Mouse (Mus musculus) limb, embryonic 10.5 days (tissue): ENCODE measurements at regions not wholly inside any gene's neighbourhood (a gene's known extent, or its start where the extent isn't known, plus 50 kb on each side); places are given as distances from the start of the nearest gene placed in this dataset.
A peak's percentile ranks its signal among the peaks of the same experiment; 100 is the strongest.

Experiments used
- DNase-seq: peaks from one replicate; pipeline ENCODE4 v3.0.0-alpha.2; 2017; ENCODE audit warnings: low spot score
- H3K27ac ChIP-seq: fragments of 300-500 bp; sonication (generic); 2 replicates; pipeline ENCODE4 v1.5.1; 2016; ENCODE audit warnings: mild to moderate bottlenecking
- H3K27me3 ChIP-seq: fragments of 300-500 bp; sonication (generic); 2 replicates; pipeline ENCODE4 v1.6.1; 2016; ENCODE audit warnings: low read depth, mild to moderate bottlenecking; ENCODE audit not compliant: poor library complexity, severe bottlenecking
- H3K36me3 ChIP-seq: fragments of 300-500 bp; sonication (generic); 2 replicates; pipeline ENCODE4 v1.6.1; 2016; ENCODE audit warnings: mild to moderate bottlenecking, moderate library complexity
- H3K4me1 ChIP-seq: fragments of 300-500 bp; sonication (generic); 2 replicates; pipeline ENCODE4 v1.6.1; 2016
- H3K4me3 ChIP-seq: fragments of 300-500 bp; sonication (generic); 2 replicates; pipeline ENCODE4 v1.5.1; 2016; ENCODE audit warnings: mild to moderate bottlenecking, moderate library complexity
- H3K9me3 ChIP-seq: fragments of 300-500 bp; sonication (generic); replicated peaks from 2 replicates; pipeline ENCODE4 v1.6.1; 2016; ENCODE audit warnings: mild to moderate bottlenecking
- WGBS: fragments of 180-500 bp; shearing (Covaris S2); methylation state at CpG from one replicate; pipeline ENCODE4 v1.1.7; 2016; 5-methylcytosine and 5-hydroxymethylcytosine counted together

DNA sequence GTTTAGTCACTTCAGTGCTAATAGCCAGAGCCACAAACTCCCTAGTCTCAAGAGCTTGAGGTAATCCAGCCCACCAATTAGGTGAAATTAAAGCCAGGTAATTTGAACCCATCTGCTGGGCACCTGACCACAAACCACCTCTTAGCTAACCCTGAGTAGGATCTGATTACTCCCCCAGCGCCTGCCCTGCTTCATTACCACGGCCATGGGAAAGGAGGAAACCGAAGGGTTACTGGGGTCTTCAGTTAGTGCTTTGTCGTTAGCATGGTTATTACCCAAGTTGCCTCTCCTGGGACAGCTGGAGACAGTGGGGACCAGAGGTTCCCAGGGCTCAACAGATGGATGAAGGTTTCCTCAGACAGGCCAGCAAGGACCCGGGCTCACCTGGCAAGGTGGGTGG, 337.3 kb upstream of the 3110018I06Rik start:
- Histone ChIP-seq H3K4me1 (peaks cover 9% of the 10 kb centered on the region; the same call in 1 of the 2 replicates), H3K9me3 (no peaks in the 10 kb centered on the region), H3K4me3 (no peak overlapping the region), H3K27me3 (no peaks in the 10 kb centered on the region), H3K27ac (no peak overlapping the region), H3K36me3 (no peaks in the 10 kb centered on the region)
- DNase-seq: no peak
- WGBS: 46% methylated on average over 5 of the region's 5 CpGs

DNA sequence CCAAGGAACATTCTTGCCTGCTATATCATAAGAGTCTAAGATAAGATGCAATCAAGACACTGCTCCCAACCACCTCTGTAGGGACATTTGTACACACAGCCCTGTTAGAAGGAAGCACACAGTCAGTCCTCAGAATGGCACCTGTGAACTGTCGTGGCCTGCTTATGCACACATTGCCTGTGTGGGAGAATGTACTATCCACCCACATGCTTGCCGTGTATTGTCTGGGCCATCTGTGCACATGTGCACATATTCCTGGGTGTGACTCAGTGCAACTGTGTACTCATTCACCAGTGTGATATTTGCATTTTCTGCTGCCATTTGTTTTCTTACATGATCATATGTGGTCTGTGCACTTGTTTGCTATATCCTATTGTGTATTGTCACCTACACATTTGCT, 333.8 kb upstream of the 3110018I06Rik start:
- peaks cover 24% of the 10 kb centered on the region for H3K27me3 ChIP-seq
- no peaks in the 10 kb centered on the region for H3K9me3 ChIP-seq
- H3K4me3 ChIP-seq: no peak overlapping the region
- 94% methylated on average over 2 of the region's 2 CpGs for WGBS
- H3K27ac ChIP-seq: no peak overlapping the region
- peaks cover 10% of the 10 kb centered on the region for H3K4me1 ChIP-seq
- DNase-seq: no peak
- H3K36me3 ChIP-seq: no peaks in the 10 kb centered on the region

DNA sequence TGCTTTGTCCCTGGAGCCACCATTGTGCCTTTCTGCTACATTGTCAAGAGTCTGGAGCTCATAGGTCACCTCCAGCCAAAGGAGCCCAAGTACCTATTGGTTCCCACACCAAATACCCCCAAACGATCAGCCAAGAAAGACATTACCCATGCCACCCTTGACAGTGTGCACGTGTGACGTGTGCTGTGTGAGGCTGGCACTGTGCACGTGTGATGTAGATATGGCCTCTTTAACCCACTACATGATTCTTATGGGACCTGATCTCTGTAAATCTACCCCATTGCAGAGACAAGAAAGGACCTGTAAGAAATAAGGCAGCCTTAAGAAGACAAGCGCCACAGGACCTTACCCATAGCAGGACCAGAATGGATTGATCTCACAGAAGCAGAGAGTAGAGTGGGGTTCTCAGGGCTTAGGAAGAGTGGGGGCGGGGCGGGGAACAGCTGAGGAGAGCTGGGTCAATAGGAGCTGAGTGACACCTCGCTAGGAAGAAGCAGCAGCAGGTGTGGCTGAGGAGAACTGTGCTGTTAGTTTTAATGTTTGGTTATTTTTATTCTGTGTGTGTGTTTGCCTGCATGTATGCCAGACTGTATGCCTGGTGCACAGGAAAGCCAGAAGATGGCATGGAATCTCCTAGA, 331.5 kb upstream of the 3110018I06Rik start:
- Histone ChIP-seq H3K27ac (no peak overlapping the region), H3K27me3 (peaks cover 43% of the 10 kb centered on the region), H3K4me1 (peaks cover 14% of the 10 kb centered on the region), H3K36me3 (no peaks in the 10 kb centered on the region), H3K4me3 (no peak overlapping the region), H3K9me3 (no peaks in the 10 kb centered on the region)
- DNase-seq: no peak
- 77% methylated on average over 8 of the region's 8 CpGs for WGBS

DNA sequence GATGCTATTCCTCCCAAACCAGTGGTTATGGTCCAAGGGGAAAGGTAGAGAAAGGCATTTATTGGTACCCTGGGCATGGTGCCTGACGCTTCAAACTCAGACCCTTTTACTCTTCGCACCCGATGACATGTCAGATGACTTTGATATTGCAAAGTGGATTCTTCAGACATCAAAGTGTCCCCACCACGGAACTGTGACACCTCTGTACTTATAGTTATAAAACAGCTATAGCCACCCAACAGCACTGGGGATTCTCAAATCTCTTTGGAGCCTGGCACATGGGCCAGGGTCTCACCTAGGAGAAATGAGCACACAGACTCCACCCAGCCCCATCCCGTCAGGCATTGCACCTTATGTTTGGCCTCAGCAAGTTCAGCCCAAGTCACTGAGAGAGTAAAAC, 329.3 kb upstream of the 3110018I06Rik start:
- H3K9me3 ChIP-seq: no peaks in the 10 kb centered on the region
- H3K4me3 ChIP-seq: no peak overlapping the region
- DNase-seq: no peak
- peaks cover 14% of the 10 kb centered on the region for H3K4me1 ChIP-seq
- no peaks in the 10 kb centered on the region for H3K36me3 ChIP-seq
- peaks cover 43% of the 10 kb centered on the region for H3K27me3 ChIP-seq
- WGBS: 50% methylated on average over 5 of the region's 5 CpGs
- no peak overlapping the region for H3K27ac ChIP-seq

DNA sequence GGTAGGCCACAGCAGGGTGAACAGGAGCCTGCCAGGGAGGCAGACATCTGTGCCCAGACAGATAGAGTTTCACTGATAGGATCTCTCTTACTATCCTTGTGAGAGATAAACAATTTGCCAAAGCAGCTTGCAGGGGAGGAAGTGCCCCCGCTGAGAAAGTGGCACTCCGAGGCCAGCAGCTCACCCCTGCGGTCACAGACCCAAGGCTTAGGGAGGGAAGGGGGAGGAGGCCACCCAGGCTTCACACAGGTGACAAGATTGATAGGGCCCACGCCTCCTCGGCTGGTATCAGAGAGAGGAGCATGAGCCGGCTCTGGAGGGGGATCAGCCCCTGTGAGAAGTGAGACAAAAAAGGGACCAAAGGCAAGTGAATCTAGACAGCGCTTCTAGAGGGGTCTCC, 328.3 kb upstream of the 3110018I06Rik start:
- Histone ChIP-seq H3K27ac (peak overlapping the region; percentile 10; the same call in 1 of the 2 replicates), H3K36me3 (no peaks in the 10 kb centered on the region), H3K4me3 (no peak overlapping the region), H3K4me1 (peaks cover 14% of the 10 kb centered on the region), H3K9me3 (no peaks in the 10 kb centered on the region), H3K27me3 (peaks cover 46% of the 10 kb centered on the region)
- WGBS: under 1% methylated on average over 7 of the region's 7 CpGs
- no peak for DNase-seq

DNA sequence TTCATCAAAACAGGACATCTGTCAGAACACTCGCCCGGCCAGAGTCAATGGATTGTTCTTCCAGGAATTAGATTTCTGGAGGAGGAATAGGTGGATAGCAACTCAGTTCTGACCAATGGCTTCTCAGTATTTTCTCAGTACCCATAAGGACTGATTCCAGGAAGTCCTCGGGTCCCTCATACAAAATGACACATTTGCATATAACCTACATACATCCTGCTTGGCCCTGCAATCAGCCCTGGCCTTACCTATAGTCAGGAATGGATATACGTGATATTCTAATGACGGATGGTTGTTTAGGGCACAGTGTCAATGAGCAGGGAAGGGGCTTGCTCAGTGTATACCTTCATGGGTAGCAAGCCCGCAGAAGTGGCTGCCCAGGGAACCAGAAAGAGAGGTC, 327.8 kb upstream of the 3110018I06Rik start:
- no peaks in the 10 kb centered on the region for H3K9me3 ChIP-seq
- no peaks in the 10 kb centered on the region for H3K36me3 ChIP-seq
- H3K4me3 ChIP-seq: no peak overlapping the region
- H3K27ac ChIP-seq: no peak overlapping the region
- 33% methylated on average over 6 of the region's 6 CpGs for WGBS
- peaks cover 14% of the 10 kb centered on the region for H3K4me1 ChIP-seq
- peaks cover 51% of the 10 kb centered on the region for H3K27me3 ChIP-seq
- no peak for DNase-seq

DNA sequence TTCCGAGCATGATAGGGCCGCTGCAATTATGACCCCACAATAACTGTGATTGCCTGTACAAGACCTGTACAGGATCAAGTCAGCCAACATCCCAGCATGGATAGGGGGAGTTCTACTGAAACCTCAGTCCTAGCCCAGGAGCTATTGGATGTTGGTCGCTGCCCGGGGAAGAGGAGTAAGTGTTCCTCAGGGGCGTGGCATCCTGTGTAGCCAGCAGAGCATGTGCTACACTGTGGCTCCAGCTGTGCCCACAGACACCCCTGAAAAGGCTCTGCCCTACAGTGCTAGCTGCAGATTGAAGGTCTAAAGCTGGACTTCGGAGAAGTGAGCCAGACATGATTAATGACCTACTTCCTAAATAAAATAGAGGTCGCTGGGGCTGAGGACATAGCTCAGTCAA, 317.5 kb upstream of the 3110018I06Rik start:
- no peaks in the 10 kb centered on the region for H3K36me3 ChIP-seq
- no peak for DNase-seq
- WGBS: 70% methylated on average over 7 of the region's 7 CpGs
- peaks cover 4% of the 10 kb centered on the region for H3K4me1 ChIP-seq
- H3K9me3 ChIP-seq: no peaks in the 10 kb centered on the region
- no peak overlapping the region for H3K27ac ChIP-seq
- H3K27me3 ChIP-seq: no peaks in the 10 kb centered on the region
- H3K4me3 ChIP-seq: no peak overlapping the region

DNA sequence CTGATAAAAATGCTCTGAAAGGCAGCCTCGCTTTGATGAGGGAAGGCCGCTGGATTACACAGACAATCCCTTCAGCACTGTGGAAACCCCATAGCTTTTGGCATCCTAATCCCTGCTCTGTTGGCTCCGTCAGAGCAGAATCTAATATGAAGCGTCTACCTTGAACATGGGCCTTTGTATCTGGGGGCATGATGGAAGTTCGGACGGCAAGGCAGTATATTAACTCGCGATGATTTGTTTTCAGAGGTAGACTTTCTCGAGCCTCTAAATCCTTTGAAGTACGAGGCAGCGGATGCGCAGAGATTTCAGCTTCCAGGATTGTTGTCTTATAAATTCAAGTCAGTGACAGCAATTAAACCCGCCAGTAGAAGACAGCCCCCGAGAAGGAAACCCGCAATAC, 316.8 kb upstream of the 3110018I06Rik start:
- H3K4me1 ChIP-seq: peaks cover 4% of the 10 kb centered on the region
- no peak overlapping the region for H3K4me3 ChIP-seq
- DNase-seq: no peak
- 85% methylated on average over 15 of the region's 15 CpGs for WGBS
- H3K9me3 ChIP-seq: no peaks in the 10 kb centered on the region
- no peak overlapping the region for H3K27ac ChIP-seq
- H3K27me3 ChIP-seq: no peaks in the 10 kb centered on the region
- H3K36me3 ChIP-seq: no peaks in the 10 kb centered on the region

DNA sequence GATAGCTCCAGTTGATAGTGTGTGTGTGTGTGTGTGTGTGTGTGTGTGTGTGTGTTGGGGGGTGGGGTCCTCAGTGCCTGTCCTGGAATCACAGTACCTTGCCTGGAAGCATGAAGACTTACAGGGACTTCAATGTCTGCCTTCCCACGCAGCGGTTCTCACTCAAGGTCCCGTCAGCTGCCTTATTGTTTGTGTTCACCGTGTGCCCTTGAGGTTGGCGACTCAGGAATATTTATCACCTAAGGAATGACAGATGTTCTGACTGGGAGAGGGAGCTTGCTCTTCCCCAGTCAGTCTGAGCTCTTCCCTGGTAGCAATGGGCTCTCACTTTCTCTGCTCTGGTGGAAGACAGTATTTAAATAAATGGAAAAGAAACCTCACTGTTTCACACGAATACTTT, 309.8 kb upstream of the 3110018I06Rik start:
- Histone ChIP-seq H3K36me3 (no peaks in the 10 kb centered on the region), H3K27me3 (0 out of 2 replicates have a peak, but pooled peaks cover 3% of the 10 kb centered on the region), H3K9me3 (no peaks in the 10 kb centered on the region), H3K27ac (no peak overlapping the region), H3K4me3 (no peak overlapping the region), H3K4me1 (peaks cover 5% of the 10 kb centered on the region; the same call in 1 of the 2 replicates)
- no peak for DNase-seq
- 73% methylated on average over 6 of the region's 6 CpGs for WGBS

DNA sequence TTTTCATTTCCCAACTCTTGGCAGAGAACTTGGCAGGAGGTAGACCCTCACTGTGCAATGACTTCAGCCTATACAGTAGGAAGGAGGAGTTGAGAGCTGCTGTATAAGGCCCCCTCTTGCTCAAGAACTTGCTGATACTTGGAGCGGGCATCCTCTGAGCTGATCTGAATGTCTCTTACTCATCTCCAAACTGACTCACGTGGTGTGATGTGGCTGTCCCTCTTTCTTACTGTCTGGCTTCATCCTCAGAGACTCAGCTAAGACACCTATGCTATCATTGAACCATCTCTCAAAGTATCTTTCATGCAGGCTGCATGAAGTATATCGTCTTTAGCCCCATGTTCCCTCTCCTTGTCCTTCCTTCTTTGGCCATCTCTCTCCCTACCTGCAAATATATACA, 307.9 kb upstream of the 3110018I06Rik start:
- Histone ChIP-seq H3K36me3 (no peaks in the 10 kb centered on the region), H3K27ac (no peak overlapping the region), H3K4me1 (peaks cover 7% of the 10 kb centered on the region; the same call in 1 of the 2 replicates), H3K4me3 (no peak overlapping the region), H3K9me3 (no peaks in the 10 kb centered on the region), H3K27me3 (peaks cover 9% of the 10 kb centered on the region; the same call in 1 of the 2 replicates)
- DNase-seq: no peak
- 86% methylated on average over 3 of the region's 3 CpGs for WGBS

DNA sequence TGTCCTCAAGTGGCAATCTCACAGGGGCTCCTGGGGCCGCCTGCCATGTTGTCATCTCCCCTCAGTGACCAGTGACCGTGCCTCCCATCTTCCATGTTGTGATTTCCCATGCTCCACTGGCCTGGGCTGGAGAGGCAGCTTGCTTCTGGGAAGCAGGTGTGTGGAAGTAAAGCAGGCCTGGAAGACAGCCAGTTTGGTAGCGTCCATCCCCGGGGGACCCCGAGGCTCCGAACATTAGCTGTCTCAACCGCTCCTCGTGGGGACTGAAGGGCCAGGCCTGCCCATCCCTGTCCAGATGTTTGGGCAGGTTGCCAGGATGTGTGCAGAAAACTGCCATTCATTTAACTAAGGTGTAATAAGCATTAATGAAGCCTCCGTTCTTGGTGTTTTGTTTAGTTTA, 307.1 kb upstream of the 3110018I06Rik start:
- Histone ChIP-seq H3K4me1 (peaks cover 7% of the 10 kb centered on the region; the same call in 1 of the 2 replicates), H3K36me3 (no peaks in the 10 kb centered on the region), H3K9me3 (no peaks in the 10 kb centered on the region), H3K27ac (no peak overlapping the region), H3K4me3 (no peak overlapping the region), H3K27me3 (peaks cover 12% of the 10 kb centered on the region; the same call in 1 of the 2 replicates)
- DNase-seq: no peak
- WGBS: 92% methylated on average over 9 of the region's 9 CpGs

DNA sequence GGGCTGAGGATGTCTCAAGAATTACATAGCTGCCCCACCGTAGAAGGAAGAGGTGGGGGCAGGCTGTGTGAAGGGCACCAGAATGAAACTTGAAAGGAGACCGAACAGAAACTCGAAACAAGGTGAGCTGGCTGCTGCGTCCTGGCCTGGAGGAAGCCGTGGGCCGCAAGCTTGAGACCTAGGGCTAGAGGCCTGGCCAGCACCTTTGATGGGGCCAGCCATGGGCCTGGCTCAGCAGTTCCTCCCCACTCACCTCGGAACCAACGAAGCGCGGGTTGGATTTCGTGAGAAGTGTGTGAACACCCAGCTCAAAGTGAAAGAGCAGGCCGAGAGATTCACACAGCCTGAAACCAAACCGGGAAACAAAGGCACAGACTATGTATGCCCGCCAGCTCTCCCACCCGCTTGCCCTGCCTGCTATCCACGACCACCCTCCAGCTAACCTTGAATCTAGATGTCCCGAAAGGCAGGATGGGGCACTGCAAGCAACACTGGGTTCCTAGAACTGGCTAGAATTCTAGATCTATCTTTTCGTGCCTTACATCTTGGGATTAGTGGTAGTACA, 306.3 kb upstream of the 3110018I06Rik start:
- no peak for DNase-seq
- peaks cover 12% of the 10 kb centered on the region; the same call in 1 of the 2 replicates for H3K27me3 ChIP-seq
- peaks cover 7% of the 10 kb centered on the region; the same call in 1 of the 2 replicates for H3K4me1 ChIP-seq
- no peak overlapping the region for H3K27ac ChIP-seq
- no peaks in the 10 kb centered on the region for H3K36me3 ChIP-seq
- H3K9me3 ChIP-seq: no peaks in the 10 kb centered on the region
- no peak overlapping the region for H3K4me3 ChIP-seq
- 90% methylated on average over 18 of the region's 18 CpGs for WGBS

DNA sequence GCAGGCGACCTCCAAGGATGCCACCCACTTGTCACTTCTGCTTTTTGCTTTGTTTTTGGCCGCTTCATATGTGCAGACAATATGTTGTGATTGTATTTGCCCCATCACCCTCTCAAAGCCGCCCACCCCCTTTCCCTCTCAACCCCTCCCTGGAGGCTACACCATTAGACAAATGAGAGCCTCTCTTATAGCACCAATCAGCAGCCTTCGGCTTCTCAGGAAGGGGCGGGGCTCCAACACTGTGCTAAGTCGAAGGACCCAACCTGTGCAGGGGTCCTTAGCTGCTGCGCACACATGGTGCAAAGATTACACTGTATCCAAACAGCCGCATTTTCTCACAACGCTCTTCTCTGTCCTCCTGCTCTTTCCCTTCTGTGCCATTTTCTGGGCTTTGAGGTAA, 305.1 kb upstream of the 3110018I06Rik start:
- 0 out of 2 replicates have a peak overlapping the region, but pooled peaks have one; percentile 19 for H3K27ac ChIP-seq
- no peak for DNase-seq
- no peak overlapping the region for H3K4me3 ChIP-seq
- H3K9me3 ChIP-seq: no peaks in the 10 kb centered on the region
- 61% methylated on average over 9 of the region's 9 CpGs for WGBS
- H3K4me1 ChIP-seq: peaks cover 7% of the 10 kb centered on the region; the same call in 1 of the 2 replicates
- peaks cover 12% of the 10 kb centered on the region; the same call in 1 of the 2 replicates for H3K27me3 ChIP-seq
- H3K36me3 ChIP-seq: no peaks in the 10 kb centered on the region
